Mouse (Mus musculus) C2C12 (cell line): Measurements from ENCODE around the gene Inpp5e.

Experiments
- CTCF ChIP-seq: IDR thresholded peaks from one replicate; pipeline ENCODE4 v1.5.1; 2011; ENCODE audit not compliant: control insufficient read depth, insufficient read depth, insufficient read length
- MAX ChIP-seq: IDR thresholded peaks from one replicate; pipeline ENCODE4 v1.6.1; 2011; ENCODE audit warnings: mild to moderate bottlenecking, control low read depth
- MYOD1 ChIP-seq: IDR thresholded peaks from one replicate; pipeline ENCODE4 v1.6.1; 2011; ENCODE audit warnings: low read depth; ENCODE audit not compliant: control insufficient read depth, insufficient read length

- TF ChIP-seq CTCF (no peak), MYOD1 (no peak), MAX (no peak)
Measured at GRCm38 (mm10) chr2:26446671-26447070, 37.7 kb upstream of the Inpp5e start.
